Mouse (Mus musculus) liver, adult 2 months (tissue): Measurements from ENCODE around the gene Dctd.

Experiments
- CTCF ChIP-seq: fragments of 200-500 bp; IDR thresholded peaks from 2 replicates; pipeline ENCODE4 v1.5.1; 2011; ENCODE audit warnings: low read depth, low read length, control low read depth
- POLR2A ChIP-seq: fragments of 200-500 bp; IDR thresholded peaks from 2 replicates; pipeline ENCODE4 v1.6.1; 2011; ENCODE audit warnings: low read length, control low read depth; ENCODE audit not compliant: insufficient read depth; ENCODE audit errors: extremely low read depth

DNA sequence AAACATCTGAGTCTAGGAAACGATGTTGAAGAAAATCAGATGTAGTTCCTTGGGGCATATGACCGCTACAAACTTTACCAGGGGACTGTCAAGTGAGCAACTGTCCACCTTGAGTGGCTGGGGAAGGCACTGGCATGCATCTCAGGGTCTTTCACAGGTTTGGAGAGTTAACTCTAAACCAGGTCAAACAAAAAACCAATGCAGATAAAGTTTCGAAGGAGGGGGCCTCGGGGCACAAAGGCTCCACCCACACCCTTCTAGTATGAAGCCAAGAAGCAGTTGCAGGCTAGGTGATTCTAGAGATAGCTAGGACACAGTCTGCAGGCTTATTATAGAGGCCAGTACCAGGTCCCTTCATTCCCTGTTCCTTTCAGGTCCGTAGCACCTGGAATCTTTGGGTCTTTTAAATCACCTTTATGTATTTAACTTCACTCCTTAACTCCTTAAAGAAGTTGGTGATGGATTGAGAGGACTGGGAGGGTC, 10.5 kb downstream of the Dctd start:
- TF ChIP-seq CTCF, result no peak
- no peak for TF ChIP-seq POLR2A
